Mouse (Mus musculus) right cerebral cortex, postnatal 10 days (tissue): ENCODE results near the gene Arhgef3.

Experiments used
- DNase-seq, 2 experiments: peaks; one replicate each; pipeline ENCODE4 v3.0.0; 2021; ENCODE audit warnings: low spot score in 2 of 2

Arhgef3 gene

GRCm38 (mm10) chr14:27164639-27165038, 49.9 kb downstream of the Arhgef3 start:
- DNase-seq: no peak

- DNase-seq: peak; percentile 91
These were observed 52.1 kb downstream of the Arhgef3 start for GRCm38 (mm10) chr14:27166751-27167150.

- peak; percentile 57 to 66 for DNase-seq
These were observed 52.5 kb downstream of the Arhgef3 start for GRCm38 (mm10) chr14:27167177-27167576.

- DNase-seq: no peak
These were observed 53.7 kb downstream of the Arhgef3 start for GRCm38 (mm10) chr14:27168387-27168786.

GRCm38 (mm10) chr14:27169287-27169686, 54.6 kb downstream of the Arhgef3 start:
- no peak for DNase-seq

- no peak for DNase-seq
These were observed 55.7 kb downstream of the Arhgef3 start for GRCm38 (mm10) chr14:27170421-27170820.

GRCm38 (mm10) chr14:27171175-27171830, 56.6 kb downstream of the Arhgef3 start:
- no peak for DNase-seq

- DNase-seq: no peak
These were observed 58.6 kb downstream of the Arhgef3 start for GRCm38 (mm10) chr14:27173178-27173803.

- no peak for DNase-seq
These were observed 59.6 kb downstream of the Arhgef3 start for GRCm38 (mm10) chr14:27174188-27174786.

- DNase-seq: peak in 1 of 2 experiments; percentile 21
These were observed 60.2 kb downstream of the Arhgef3 start for GRCm38 (mm10) chr14:27174831-27175301.

GRCm38 (mm10) chr14:27175343-27175742, 60.6 kb downstream of the Arhgef3 start:
- peak in 1 of 2 experiments; percentile 18 for DNase-seq

- no peak for DNase-seq
These were observed 63.3 kb downstream of the Arhgef3 start for GRCm38 (mm10) chr14:27177800-27178559.

- DNase-seq: peak; percentile 73 to 75
These were observed 63.8 kb downstream of the Arhgef3 start for GRCm38 (mm10) chr14:27178560-27178920.

GRCm38 (mm10) chr14:27179771-27180170, 65.1 kb downstream of the Arhgef3 start:
- DNase-seq: no peak

GRCm38 (mm10) chr14:27182059-27182458, 67.4 kb downstream of the Arhgef3 start:
- no peak for DNase-seq

GRCm38 (mm10) chr14:27182646-27183438, 68.1 kb downstream of the Arhgef3 start:
- no peak for DNase-seq

GRCm38 (mm10) chr14:27183501-27184230, 69.0 kb downstream of the Arhgef3 start:
- DNase-seq: peak; percentile 74 to 85

GRCm38 (mm10) chr14:27185902-27186301, 71.2 kb downstream of the Arhgef3 start:
- DNase-seq: no peak

GRCm38 (mm10) chr14:27186596-27186995, 71.9 kb downstream of the Arhgef3 start:
- no peak for DNase-seq

GRCm38 (mm10) chr14:27187025-27187424, 72.3 kb downstream of the Arhgef3 start:
- DNase-seq: peak; percentile 82 to 89

GRCm38 (mm10) chr14:27187885-27188284, 73.2 kb downstream of the Arhgef3 start:
- DNase-seq: no peak
